Mouse (Mus musculus) cortical plate, adult 2 months (tissue): ENCODE results near the gene Igdcc3. TPM values are rescaled to one million over a fixed set of nuclear protein-coding genes. Genes with fewer than 3 reads are reported as not detected.
"Not testable (repeated sequence)": the region's sequence is repeated elsewhere in the genome, so short reads cannot be mapped to it uniquely, and the experiment has no call there.

ENCODE experiments used
- H3K27ac ChIP-seq: fragments of 200-500 bp; 2 replicates; pipeline ENCODE4 v1.5.1; 2012; ENCODE audit warnings: low read length, control low read depth, inconsistent platforms; ENCODE audit not compliant: insufficient read depth
- H3K4me1 ChIP-seq: fragments of 200-500 bp; 2 replicates; pipeline ENCODE4 v1.6.1; 2011; ENCODE audit warnings: low read length; ENCODE audit not compliant: control insufficient read depth, insufficient read depth
- H3K4me3 ChIP-seq: fragments of 200-500 bp; 2 replicates; pipeline ENCODE4 v1.5.1; 2011; ENCODE audit warnings: mild to moderate bottlenecking, low read length, control low read depth; ENCODE audit not compliant: insufficient read depth
- CTCF ChIP-seq: fragments of 200-500 bp; IDR thresholded peaks from 2 replicates; pipeline ENCODE4 v1.5.1; 2011; ENCODE audit warnings: mild to moderate bottlenecking, control low read depth, low read length; ENCODE audit not compliant: insufficient read depth; ENCODE audit errors: extremely low read depth
- POLR2A ChIP-seq: fragments of 200-500 bp; IDR thresholded peaks from 2 replicates; pipeline ENCODE4 v1.6.1; 2011; ENCODE audit warnings: mild to moderate bottlenecking, low read length, control low read depth; ENCODE audit not compliant: insufficient read depth; ENCODE audit errors: extremely low read depth
- polyA plus RNA-seq: library from polyadenylated mRNA; depleted of rRNA; stranded (reverse); fragments of >200 nt; gene quantifications from 2 replicates; pipeline ENCODE4 v1.2.3, GENCODE M21; 2012

Igdcc3 gene
- polyA plus RNA-seq, 1 experiment: 1.3 TPM

DNA sequence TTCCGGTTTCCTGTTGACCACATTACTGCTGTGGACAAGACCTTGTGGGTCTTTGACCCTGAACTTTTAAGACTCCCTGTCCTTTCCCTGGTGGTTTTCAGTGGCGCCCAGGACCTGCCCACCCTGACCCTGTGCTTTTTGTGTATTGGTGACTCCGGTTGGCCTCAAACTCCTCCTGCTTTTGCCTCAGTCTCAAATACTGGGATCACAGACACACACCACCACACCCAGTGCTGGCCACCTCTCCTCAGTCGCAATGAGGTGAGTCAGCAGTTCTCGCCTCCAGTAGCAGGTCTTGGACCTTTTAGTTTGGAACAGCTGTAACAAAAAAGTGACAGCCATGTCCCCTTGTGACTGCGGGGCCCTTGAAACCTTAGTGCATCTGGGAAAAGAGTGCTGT is 56.8 kb downstream of the Igdcc3 start:
- Histone ChIP-seq H3K27ac (no peak overlapping the region), H3K4me1 (peaks cover 9% of the 10 kb centered on the region; the same call in 1 of the 2 replicates), H3K4me3 (no peak overlapping the region)
- TF ChIP-seq CTCF (no peak), POLR2A (no peak)

DNA sequence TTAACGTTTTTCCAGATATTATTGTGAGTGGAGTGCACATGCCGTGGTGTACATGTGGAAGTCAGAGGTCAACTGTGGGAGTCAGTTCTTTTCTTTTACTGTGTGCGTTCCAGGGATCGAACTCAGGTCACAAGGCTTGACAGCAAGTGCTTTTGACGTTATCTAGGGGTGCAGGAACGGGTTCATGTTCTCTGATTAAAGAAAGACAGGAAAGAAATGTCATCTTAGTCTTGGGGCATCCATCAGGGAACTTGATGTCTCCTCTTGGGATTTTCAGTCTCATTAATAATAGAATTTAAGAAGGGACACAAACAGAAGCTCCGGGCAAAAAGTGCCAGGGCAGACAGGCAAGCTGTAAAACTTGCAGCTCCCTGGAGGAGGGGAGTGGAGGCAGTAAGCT is 58.7 kb downstream of the Igdcc3 start:
- TF ChIP-seq CTCF (no peak), POLR2A (no peak)
- Histone ChIP-seq H3K4me3 (no peak overlapping the region), H3K27ac (no peak overlapping the region), H3K4me1 (peaks cover 9% of the 10 kb centered on the region; the same call in 1 of the 2 replicates)

DNA sequence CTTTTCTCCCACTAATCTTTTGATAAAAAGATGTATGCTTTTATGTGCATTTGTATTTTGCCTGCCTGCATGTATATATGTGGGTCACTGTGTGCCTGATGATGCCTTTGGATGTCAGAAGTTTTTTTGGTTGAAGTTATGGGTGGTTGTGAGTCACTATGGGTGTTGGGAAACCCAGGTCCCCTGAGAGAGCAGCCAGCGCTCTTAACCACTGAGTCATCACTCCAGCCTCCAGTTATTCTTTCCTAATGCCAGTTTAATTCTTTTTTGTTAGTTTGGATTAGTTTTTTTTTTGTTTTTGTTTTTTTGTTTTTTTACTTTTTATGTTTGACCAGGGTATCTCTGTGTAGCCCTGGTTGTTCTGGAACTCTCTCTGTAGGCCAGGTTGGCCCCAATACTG is 59.6 kb downstream of the Igdcc3 start:
- no peak overlapping the region for H3K4me3 ChIP-seq
- H3K4me1 ChIP-seq: peaks cover 4% of the 10 kb centered on the region; the same call in 1 of the 2 replicates
- no peak for TF ChIP-seq POLR2A
- TF ChIP-seq CTCF: no peak
- H3K27ac ChIP-seq: no peak overlapping the region

DNA sequence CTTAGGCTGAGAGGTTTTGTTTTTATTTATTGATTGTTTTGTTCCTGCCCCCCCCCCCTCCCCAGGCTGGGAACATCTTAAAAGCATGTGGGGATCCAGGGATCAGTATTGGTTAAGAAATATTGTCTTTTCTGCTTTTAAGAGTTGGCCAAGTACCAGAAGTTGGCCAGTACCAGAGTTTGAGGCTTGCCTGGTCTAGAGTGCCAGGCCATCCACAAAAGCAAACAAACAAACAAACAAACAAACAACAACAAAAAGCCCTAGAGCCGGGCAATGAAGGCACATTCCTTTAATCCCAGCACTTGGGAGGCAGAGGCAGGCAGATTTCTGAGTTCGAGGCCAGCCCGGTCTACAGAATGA is 60.0 kb downstream of the Igdcc3 start:
- Histone ChIP-seq H3K4me1 (peaks cover under 1% of the 10 kb centered on the region; the same call in 1 of the 2 replicates), H3K27ac (no peak overlapping the region), H3K4me3 (no peak overlapping the region)
- TF ChIP-seq POLR2A: no peak
- TF ChIP-seq CTCF: no peak

DNA sequence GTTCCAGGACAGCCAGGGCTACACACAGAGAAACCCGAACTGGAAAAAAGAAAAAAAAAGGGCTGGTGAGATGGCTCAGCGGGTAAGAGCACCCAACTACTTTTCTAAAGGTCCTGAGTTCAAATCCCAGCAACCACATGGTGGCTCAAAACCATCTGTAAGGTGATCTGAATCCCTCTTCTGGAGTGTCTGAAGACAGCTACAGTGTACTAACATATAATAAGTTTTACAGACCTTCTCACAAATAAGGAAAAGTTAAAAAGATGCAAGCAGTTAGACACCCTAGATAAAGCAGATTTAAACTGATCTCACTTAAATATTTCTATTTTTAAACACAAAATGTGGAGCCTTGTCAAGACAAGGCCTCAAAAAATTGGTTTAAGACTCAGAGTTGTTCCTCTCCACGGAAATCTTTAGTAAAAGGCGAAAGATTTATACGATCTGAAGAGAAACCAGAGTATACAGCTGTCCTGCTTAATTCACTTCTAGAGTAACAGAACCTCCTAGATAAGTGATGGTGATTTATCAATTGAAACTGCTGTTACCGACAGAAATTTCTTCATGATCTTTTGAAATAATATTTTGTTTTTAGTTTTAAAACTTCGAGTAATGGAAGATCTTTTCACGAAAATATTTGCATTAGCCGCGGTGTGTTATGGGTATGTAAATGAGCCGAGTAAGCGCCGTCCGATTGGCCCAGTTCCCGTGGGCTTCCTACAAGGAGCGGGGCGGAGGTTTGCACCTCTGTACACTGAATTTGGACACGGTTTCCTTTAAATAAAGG is 60.6 kb downstream of the Igdcc3 start:
- TF ChIP-seq CTCF (no peak), POLR2A (peak; percentile 36; the same call in 1 of the 2 replicates)
- Histone ChIP-seq H3K27ac (no peak overlapping the region), H3K4me1 (no peaks in the 10 kb centered on the region), H3K4me3 (peak overlapping the region; percentile 14; the same call in 1 of the 2 replicates)

DNA sequence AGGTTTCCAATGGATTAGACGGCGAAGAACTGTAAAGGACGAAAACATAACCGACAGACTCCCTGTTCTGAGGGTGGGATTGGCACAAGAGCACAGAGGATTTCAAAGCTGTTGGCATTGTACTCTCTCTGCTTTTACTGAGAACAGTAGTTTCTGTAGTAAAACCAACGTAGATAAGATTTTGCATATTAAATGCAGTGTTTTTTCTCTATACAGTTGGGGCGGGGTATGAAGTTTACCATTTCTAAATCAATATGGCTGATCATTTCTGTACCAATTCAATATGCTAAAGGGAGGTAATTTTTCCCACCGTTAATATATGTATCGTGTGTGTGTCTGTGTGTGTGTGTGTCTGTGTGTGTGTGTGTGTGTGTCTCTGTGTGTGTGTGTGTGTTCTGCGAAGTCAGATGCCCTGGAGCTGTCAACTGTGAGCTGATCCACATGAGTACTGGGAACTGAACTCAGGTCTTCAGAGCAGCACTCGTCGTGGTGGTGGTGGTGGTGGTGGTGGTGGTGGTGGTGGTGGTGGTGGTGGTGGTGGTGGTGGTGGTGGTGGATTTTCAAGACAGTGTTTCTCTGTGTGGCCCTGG is 61.3 kb downstream of the Igdcc3 start:
- H3K4me1 ChIP-seq: no peaks in the 10 kb centered on the region
- no peak overlapping the region for H3K27ac ChIP-seq
- no peak for TF ChIP-seq POLR2A
- TF ChIP-seq CTCF: no peak
- peak overlapping the region; percentile 14; the same call in 1 of the 2 replicates for H3K4me3 ChIP-seq

DNA sequence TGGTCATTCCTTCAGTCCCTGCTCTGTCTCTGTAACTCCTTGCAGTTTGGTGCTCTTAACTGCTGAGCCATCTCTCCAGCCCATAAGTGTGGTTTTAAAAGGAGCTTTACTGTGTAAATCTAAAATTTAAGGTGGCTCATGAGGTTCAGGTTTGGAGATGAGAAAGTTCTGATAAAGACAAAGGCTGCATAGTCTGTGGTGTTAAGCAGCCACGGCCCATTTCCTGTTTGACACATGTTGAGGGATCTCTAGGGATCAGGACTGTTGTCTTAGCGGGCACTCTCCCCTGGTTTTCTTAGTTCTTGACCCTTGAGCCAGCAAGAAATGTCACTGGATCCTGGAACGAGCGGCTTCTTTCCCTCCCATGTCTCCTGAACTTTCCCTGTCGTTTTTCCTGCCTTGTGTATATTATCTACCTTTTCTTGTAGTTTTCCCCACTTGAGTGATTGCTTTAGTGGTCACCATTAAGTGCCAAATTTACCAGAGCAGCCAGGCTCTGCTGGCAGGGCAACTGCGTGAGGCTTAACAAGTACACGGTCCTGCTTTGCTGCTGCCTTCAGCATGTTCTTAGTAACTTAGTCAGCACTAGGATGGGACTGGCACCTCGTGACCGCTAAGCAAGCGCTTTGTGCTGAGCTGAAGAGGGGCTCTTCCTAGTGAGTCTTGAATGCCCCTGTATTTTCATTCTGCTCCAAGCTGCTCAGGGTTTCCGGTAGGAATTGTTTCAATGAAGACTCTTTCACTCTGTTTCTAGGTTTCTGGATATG is 64.2 kb downstream of the Igdcc3 start:
- H3K4me3 ChIP-seq: no peak overlapping the region
- H3K27ac ChIP-seq: no peak overlapping the region
- no peak for TF ChIP-seq POLR2A
- TF ChIP-seq CTCF: no peak
- no peaks in the 10 kb centered on the region for H3K4me1 ChIP-seq

DNA sequence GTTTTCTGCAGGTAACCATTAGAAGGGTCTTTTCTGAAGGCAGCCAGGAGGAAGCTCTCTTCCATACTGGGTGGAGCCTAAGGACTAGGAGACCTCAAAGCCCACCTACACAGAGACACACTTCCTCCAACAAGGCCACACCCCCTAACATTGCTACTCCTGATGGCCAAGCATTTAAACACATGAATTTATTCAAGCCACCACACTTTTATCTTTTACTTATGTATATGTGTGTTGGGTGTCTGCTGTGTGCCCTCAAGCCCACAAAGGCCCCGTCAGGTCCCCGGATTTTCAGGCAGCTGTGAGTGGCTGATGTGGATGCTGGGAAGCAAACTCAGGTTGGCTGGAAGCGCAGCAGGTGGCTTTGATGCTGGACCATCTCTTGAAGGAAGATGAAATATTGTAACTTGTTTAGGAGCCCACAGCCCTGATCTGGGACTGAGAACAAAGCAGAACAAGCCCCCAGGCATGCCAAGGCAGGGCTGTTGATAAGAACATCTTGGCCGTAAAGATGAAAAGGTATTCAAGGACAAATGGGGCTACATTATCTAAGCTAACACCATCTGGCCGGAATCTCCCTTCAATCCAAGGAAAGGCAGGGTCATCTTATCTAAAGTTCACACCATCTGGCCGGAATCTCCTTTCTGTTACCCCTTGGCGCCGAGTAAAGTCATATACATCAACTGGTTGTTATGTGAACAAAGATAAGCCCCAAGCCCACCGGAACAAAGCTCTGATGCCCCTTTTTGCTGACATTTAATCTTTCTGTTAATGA is 66.2 kb downstream of the Igdcc3 start:
- H3K4me1 ChIP-seq, H3K27ac ChIP-seq, H3K4me3 ChIP-seq: not testable (repeated sequence)

DNA sequence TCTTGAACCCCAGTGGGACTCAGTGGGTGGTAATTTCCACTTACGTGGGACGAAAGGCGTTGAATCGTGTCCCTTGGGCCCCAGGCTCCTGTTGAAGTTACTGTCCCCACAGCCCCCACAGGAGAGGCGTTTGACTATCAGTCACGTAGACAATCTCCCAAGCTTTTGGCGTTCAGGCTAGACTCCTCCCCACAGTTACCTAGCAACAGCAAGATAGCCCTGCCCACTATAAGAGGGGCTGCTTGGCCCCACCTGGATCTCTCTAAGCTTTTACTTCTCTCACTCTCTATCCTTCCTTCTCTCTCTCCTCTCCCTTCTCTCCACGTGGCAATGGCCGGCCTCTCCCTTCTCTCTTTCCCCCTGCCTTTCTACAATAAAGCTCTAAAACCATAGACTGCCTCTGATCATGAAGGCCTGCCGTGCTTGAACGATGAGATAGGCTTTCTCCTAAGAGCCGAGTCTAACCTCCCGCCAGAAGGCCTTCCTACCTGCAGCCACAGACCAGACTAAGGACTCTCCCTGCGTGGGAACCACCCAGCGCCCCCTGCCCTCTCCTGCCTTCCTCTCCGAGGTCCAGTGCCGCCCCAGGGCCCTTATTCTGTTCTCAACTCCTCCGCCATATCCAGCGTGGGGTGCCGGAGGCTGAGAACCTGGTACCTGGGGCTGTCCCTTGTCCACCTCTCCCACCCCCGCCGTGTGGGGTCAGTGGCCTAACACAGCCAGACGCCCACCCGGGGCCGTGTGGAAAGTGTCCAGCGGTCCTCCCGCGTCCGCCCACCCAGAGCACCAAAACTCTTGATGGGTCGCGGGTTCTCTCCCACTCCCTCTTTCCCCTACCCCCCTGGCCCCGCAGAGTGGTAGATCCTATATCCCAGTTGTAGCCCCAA is 67.5 kb downstream of the Igdcc3 start:
- TF ChIP-seq POLR2A (no peak), CTCF (no peak)
- Histone ChIP-seq H3K4me3 (no peak overlapping the region), H3K4me1 (no peaks in the 10 kb centered on the region)

More for the DNA sequence above, 67.5 kb downstream of the Igdcc3 start:
- no peak overlapping the region for H3K27ac ChIP-seq
